Mouse (Mus musculus) cerebellum, postnatal 10 days (tissue): ENCODE measurements at regions not wholly inside any gene's neighbourhood (a gene's known extent, or its start where the extent isn't known, plus 50 kb on each side); places are given as distances from the start of the nearest gene placed in this dataset.
A peak's percentile ranks its signal among the peaks of the same experiment; 100 is the strongest.

Experiments used
- DNase-seq, 2 experiments: peaks; one replicate each; pipeline ENCODE4 v3.0.0; 2021; ENCODE audit warnings: mixed read lengths in 2 of 2

DNA sequence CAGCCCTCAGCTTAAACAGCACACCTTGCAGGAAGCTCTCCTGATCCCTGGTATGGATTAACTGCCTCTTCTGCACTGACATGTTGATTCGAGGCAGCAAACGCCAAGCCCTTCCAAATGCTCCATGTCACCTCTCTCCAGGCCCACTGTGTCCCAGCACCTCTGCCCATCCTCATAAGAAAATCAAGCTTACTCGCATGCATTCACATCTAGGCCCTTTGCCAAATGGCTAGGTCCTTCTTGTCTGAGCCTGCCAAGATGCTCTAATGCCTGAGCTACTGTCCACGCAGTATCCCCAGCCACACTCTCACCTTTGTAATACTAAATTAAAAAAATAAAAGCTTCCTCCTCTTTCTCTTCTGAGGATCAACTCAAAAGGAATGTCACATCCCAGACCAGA, 588.7 kb upstream of the Cdh11 start:
- peak; percentile 79 to 84 for DNase-seq

DNA sequence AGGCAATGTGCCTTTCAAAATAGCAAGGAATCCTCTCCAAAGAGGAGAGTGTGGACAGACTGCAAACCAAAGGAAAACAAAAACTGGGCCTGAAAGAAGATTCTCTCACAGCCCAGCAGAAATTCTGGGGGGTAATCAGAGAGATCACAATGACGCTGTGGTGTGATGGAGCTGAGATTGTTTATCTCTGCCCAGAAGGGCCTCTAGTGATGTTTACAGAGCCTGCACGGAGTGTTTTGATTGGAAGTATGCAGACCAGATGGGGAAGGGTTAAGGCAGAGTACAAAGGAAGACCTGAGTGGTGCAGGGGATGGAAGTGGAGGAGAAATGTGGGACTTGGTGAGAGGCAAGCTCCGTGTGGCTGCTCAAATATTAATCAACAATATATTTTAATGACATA, 593.1 kb upstream of the Cdh11 start:
- no peak for DNase-seq

DNA sequence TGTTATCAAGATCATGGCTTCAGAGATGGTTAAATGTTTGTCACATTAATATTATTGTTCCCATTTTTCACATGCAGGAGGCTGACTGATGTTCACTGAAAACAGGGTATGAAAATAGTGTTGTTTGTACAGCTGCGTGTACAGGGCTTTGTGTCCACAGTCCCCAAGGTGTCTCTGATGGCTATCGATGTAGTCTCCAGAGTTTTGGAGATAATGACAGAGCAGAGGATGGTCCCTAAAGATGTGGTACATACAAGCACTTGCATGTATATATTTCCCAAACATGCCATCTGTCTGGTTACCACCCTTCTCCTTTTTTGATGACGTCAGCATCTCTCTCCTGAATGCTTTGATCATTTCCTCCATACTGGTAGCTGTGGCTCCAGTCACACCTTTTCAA, 596.1 kb upstream of the Cdh11 start:
- DNase-seq, result no peak

DNA sequence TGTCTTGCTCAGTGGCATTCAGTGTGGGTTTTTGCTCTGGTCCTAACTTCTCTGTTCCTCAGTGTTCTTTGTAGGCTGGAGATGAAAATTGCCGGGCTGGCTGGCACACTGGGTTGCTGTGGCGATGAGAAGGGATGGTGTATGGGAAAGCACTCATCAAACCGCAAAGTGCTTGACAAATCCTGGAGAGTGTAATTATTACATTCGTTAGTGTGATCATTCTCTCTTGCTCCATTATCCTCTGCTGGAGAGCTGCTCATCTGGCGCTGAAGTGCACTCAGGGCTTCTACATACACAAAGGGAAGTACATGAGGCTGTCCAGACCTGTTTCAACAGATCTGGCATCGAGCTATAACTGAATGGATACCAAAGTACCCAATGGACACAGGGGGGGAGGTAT, 605.9 kb upstream of the Cdh11 start:
- DNase-seq, result no peak

DNA sequence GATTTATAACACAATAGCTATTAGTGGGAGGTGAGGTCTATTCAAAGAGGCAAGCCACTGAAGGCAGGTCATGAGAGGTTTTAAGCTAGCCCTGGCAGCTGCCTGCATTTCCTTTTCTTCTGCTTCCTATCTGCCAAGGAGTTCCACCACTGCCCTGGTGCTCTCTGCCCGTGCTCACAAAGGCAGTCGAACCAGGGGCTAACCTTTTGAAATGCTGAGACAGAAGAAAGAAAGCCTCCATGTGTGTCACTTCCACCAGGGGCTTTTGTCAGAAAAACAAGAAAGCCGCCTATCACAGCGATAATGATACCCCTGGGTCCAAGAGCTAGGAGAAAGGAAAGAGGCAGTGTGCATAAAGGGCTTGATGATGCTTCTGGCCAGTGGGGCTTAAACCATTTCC, 609.9 kb upstream of the Cdh11 start:
- DNase-seq, result no peak

DNA sequence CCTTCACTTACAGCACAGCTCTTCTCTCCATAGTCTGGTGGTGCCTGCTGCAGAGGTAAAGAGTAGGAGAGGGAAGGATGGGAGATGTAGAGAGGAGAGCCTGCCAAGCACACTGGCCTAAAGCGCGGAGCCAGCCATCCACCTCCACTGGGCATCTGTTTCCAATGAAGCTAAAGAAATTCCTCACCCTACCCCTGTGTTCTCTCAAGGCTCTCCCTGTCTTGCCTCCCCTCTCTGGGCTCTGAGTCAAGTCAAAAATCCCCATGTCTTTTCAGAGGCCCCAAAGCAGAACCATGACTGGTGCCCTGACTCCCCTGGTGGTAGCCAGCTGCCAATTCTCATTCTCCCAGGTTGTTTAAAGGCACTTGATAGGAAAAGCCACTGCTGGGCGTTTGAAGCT, 612.7 kb upstream of the Cdh11 start:
- no peak for DNase-seq

DNA sequence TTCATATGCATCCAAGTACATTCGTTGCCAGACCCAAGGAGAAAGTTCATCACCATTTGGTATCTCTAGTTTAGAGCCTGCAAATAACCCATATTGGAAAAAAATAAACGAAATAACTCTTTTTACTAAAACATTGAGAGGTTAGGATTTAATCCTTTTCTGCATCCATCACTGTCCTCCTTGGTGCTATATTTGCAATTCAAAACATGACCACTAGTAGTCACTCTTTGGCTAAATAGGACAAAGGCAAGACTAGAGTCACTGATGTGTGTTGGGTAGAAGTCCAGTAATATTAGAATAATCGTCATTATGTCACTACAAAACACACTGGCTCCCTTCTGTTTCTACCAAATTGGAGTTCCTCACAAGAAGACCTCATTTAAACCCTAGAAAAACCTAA, 614.0 kb upstream of the Cdh11 start:
- DNase-seq, result no peak

DNA sequence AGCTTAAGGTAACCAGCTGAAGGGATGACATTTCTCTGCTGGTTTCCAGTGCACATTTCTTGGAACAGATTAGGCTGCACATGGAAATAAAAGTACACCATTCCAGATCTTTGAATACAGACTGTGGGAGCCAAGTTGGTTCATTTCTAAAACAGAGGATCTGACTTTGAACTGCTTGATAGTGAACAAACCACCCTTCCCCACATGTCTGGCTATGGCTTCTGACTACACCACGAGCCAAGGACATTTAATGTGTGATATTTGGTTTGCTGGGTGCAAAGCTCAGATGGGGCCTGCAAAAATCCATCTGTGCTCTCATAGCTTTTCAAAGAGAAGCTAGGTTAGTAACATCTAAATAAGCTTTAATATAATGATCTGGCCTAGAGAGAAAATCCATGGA, 614.7 kb upstream of the Cdh11 start:
- DNase-seq, result no peak

DNA sequence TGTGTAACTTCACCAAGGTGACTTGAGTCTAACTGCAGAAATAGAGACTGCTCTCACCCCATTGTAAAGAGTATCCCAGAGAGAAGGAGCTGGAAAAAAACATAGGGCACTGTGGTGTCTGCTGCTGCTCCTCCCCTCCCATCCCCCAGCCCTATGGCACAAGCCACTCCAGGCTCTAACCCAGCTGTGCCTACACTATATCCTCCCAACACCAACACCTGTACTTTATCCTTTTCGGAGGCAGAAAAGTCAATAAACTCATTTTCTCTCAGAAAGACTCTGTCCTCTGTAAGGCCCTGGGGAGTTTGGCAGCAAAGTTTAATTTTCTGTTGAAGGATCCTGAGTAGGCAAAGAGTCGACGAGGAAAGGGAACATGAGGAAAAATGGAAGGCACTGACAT, 617.3 kb upstream of the Cdh11 start:
- no peak for DNase-seq

DNA sequence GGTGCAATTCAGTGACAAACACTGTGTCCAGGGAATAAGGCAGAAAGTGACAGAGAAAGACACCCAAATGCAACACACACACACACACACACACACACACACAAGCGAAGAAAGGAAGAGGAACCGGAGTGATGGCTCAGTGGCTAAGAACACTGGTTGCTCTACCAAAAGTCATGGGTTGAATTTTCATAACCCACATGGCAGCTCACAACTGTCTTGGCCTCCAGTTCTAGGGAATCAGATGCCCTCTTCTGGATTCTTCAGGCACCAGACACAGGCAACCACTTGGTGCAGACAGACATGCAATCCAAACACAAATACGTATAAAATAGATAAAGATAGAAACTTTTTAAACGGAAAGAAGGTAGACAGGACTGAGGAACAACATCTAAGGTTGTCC, 618.4 kb upstream of the Cdh11 start:
- DNase-seq, result no peak

DNA sequence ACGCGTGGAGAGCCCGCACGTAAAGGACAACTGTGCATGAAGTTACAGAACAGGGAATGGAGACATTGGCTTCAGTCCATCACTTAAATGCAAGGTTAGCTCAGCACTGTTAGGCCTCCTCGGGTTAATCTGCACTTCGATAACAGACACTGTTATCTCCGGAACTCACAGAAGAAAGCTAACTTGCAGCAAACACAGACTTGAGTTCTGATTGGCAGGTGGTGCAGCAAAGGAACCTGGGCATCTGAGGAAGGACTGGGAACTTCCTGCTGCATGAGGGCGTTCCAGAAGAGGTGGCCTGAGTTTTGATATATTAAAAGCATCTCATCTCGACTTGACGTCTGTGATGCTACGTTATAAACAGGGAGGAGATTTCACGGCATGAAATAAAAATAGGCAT, 620.3 kb upstream of the Cdh11 start:
- no peak for DNase-seq

DNA sequence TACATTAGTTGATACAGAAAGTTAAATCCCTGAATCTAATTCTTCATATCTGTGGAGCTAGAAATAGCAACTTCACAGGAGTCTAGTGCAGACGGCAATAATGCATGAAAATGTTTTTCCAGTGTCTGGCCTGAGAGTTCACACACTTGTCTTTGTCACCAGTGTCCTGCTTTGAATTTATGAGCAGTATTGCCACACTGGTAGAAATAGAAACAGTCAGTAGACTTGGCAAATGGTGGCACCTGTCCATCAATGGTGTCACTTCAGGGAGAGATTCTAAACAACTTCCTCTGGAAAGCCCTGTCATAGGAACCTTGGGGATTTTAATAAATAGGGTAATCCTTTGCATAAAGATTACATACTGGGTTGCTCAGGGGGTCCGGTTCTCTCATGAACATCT, 621.5 kb upstream of the Cdh11 start:
- no peak for DNase-seq

DNA sequence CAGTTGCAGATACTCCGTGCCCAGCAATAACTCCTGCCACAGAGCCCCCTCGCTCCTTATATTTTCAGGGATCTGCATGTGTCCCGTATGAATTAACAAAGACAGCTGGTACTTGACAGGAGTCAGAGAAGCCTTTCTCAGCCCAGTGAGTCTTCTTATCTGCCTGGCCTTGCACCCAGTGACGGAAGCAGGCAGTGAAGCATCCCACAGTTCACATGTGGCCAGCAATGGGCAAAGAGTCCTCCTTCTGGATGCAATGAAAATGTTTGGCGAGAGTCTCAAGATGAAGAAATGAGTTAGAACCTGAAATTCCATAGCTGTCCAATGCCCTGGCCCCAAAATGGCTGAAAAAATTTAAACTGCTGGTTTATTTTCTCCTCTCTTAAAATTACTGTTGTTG, 622.2 kb upstream of the Cdh11 start:
- DNase-seq, result peak in 1 of 2 experiments; percentile 10

DNA sequence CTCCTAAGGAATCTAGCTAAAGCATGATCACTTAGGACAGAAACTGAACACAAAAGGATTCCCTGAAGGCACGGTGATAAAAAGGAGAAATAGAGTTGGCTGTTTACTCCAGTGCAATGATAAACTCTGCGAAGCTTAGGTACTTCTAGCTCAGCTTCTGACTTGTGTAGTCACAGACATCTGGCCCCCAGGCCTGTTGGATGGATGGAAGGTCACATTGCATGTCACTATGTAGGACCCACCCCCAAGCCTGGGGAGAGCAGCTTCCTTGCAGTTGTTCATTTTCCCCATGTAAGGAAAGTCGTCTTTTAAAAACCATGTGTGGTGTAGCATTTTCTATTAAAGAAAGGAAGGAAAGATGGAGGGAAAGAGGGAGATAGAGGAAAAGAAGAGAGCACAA, 623.0 kb upstream of the Cdh11 start:
- no peak for DNase-seq

DNA sequence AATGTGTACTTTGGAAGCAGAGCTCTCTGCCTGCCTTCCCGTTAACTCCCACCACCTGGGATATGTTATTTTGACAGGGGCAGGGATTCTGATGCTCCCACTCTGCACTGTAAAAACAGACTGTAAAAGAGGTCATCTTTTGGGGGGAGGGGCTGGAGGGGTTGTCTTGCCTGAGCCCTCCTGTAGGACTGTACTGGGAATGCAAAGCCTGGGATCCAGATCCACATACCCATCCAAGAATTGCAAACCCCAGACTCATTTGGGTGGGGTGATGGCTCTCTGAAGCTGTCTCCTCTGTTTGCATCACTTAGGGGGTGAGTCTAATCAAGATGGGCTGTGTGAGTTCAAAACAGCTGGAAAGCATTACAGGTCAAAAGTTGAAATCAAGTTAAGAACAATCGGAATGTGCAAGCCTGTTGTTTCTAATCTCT, 623.7 kb upstream of the Cdh11 start:
- no peak for DNase-seq

DNA sequence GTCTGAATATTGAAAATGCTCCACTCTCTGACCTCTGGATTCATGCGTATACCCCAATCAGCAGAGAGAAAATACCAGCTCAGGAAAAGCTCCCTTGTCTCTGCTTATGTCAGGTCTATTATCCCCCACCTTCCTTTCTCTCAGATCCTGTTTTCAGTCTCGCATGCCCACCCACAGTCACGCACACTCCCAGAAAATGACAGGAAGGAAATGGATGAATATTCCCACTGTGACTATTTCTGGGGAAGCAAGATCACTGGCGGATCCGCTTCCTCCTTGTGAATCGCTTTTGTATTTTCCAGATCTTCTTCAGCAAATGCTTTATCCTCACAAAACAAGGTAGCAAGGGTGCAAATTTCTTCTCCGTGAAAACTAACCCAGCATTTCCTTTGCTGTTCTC, 627.3 kb upstream of the Cdh11 start:
- DNase-seq, result no peak

DNA sequence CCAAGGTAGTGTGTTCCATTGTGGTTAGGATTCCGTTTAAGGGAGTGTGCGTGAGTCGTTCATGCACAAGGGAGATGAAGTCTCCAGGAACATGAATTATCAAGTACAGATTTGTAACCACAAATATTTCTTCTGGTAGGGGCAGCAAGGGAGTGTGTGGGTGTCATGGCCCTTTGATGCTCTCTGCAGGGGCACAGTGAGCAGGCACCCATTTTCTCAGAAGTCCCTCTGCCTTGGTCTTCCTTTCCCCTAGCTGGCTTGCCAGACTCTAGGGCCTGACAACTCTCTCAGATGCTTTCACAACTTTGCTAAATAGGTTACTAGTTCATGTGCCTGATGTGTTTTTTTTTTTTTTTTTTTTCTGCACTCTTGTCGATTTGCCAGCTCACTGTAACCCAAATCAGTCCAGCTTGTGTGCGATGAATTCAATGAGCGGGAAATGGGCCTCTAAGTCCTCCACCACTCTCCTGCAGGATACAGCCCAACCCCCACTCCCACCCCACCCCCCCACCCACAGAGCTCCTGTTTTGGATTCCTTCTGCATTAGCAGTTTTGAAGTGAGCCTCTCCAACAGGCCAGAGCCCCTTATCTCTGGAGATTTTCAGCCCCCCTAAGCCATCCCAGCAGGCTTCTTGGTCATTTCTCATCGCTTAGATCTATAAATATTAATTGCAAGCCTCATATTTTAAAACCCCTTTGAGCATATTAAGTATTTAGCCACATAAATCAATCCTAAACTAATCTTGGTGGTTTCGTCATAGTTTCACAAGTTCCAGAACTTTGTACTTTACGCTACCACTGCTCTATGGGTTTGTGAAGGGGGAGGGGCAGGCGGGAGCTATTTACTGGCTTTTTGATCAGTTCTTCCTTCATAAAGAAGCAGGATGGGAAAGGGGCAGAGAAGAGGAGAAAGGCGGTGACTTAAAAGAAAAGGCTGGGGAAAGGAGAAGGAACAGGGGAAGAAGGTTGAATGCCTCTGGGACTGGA, 628.4 kb upstream of the Cdh11 start:
- no peak for DNase-seq

DNA sequence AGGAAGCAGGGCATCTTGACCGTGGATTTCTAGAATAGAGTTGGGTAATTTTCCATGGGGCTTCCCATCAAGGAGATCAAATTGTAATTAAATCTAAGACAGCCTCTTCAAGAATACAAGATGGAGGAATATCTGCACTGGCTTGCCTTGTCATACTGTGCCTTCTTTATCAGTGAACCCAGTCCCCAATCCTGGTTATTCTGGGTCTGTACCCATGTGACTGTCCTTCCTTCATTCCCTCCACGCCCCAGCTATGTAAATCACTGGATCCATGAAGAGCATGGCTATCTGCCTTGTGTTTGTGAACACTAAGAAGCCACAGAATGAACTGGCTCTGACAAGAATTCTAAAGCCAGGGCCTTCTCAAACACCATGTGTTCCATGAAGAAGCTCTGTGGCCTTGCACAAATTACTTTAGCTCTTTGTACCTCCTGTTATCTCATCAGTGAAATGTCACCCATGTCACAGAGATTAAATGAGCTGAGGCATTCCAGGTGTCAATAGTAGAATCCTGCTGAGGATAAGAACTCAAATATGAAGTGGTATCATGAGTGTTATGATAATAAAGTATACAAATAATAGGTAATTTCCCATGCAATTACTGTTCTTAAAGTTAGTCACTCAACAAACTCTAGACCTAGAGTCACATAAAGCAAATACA, 637.0 kb upstream of the Cdh11 start:
- no peak for DNase-seq

DNA sequence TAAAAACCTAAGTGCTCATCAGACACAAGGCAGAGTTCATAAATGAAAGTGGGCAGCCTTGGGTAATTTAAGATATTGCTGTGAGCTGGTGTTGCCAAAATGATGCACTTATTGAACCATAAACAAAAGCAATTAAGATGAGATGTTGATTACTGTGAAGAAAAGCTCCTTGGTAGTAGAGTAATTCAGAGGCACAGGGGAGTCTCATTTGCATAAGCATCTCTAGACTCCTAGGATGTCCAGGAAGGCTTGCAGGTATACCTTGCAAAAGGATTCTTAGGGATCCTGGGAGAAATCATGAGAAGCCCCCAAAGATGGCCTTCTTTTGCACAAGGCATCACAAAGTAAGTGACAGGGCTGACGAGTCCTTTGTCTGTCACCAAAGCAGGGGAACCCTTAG, 640.5 kb upstream of the Cdh11 start:
- no peak for DNase-seq

DNA sequence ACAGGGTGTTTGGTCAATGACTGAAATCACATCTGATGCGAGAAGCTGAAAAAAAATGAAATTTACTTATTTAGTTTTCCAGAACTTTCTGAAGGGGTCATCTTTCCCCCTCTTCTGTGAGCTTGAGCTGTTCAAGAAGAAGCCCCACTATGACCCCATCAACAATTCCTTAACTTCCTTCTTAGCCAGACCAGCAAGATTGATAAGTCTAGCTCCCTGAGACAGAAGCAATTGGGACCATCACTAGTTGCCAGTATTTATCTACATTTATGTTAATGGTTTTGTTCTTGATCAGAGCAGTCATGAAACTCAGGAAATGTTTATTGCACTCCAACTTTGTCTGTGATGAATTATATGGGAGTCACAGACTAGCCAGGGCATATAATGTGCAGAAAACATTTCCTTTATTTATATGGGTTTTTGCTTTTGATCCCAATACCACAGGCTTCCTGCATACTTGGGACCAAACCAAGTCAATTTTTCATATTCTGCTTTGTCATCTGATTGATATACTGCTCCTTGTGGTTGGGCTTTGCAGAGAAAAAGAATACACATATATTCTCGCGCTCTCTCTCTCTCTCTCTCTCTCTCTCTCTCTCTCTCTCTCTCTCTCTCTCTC, 645.5 kb upstream of the Cdh11 start:
- DNase-seq, result no peak

DNA sequence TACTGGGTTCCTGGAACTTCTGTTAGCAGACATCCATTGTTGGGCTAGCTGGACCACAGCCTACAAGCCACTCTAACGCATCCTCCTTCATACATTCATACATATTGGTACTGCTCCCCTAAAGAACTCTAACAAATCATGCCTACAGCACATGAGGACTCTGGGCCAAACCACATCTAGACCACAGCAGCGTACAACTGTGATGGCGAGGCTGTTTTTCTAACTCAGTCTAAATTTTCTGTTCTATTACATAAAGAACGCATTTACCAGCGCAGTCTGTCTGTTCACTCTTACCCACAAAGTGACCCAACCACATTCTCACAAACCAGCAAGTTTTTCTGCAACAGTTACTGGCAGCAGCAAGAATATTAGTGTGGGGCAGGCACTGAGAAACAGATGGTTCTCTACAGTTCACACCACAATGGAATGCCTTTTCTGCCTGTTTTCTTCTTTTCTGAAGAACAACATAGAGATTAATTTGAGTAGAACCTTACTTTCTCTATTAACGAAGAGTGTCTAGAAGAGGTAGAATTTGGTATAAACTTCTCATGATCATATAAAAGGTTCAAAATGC, 648.2 kb upstream of the Cdh11 start:
- no peak for DNase-seq

DNA sequence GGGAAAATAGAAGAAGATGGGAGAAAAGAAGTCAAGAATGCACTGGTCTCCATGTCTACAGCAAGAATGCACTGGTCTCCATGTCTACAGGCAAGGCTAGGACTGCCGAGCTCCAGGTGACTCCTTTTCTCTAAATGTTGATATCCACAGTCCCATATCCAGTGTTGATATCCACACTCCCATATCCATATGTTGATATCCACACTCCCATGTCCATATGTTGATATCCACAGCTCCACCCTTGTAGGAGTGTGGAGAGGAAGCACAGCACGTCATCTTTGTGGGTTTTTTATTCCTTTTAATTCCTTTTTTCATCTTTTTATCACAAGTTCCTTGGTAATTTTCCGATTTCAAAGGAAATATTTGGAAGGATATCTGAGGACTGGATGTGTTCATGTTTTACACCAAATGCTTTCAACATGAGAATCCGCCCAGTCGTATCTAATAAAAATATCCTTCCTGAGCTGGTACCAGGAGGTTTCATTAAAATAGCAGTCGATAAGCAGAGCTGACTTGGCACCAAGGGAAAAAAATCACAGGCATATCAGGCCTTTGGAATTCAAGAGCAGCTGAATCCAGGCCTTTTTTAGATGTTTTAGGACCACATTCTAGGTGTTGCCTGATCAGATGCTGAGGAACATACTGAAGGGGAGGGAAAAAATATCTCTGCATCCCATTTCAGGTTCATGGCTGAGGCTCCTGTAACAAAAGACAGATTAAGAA, 653.7 kb upstream of the Cdh11 start:
- DNase-seq, result no peak

DNA sequence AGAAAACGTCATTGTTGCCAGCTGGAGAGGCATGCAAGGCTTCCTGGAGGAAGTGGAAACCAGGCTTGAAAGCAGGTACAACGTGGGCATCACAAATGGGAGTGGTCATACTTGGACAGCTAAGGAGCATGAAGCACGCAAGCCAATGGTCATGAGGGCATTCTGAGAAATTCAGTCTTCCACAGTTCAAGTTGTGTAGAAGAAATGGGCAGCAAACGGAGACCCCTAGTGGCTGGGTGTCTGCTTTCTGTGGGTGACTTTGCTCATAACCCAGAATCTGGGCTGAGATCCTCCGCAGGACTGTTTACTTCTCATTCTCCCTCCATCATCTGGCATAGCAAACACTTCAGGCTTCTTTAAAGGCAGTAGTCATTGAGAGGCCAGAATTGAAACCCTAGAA, 655.7 kb upstream of the Cdh11 start:
- DNase-seq, result peak; percentile 22 to 41
